Mouse (Mus musculus) liver, embryonic 15.5 days (tissue): ENCODE data around the gene Zfp354b. TPM values are rescaled to one million over a fixed set of nuclear protein-coding genes. Genes with fewer than 3 reads are reported as not detected.
A peak's percentile ranks its signal among the peaks of the same experiment; 100 is the strongest.

Experiments used
- ATAC-seq: fragments of 200-750 bp; cut with Nextera tagmentation; 2 replicates; pipeline ENCODE4 v1.8.0; 2017; ENCODE audit warnings: moderate number of reproducible peaks, mild to moderate bottlenecking, moderate library complexity; ENCODE audit not compliant: insufficient read depth
- H3K27ac ChIP-seq: fragments of 300-500 bp; sonication (generic); replicated peaks from 2 replicates; pipeline ENCODE4 v1.5.1; 2015; ENCODE audit warnings: mild to moderate bottlenecking, inconsistent platforms
- H3K27me3 ChIP-seq: fragments of 300-500 bp; sonication (generic); 2 replicates; pipeline ENCODE4 v1.6.1; 2015; ENCODE audit warnings: mild to moderate bottlenecking, inconsistent platforms
- H3K36me3 ChIP-seq: fragments of 300-500 bp; sonication (generic); replicated peaks from 2 replicates; pipeline ENCODE4 v1.6.1; 2015; ENCODE audit warnings: moderate library complexity, mild to moderate bottlenecking, inconsistent platforms
- H3K4me1 ChIP-seq: fragments of 300-500 bp; sonication (generic); replicated peaks from 2 replicates; pipeline ENCODE4 v1.6.1; 2015; ENCODE audit warnings: inconsistent platforms
- H3K4me2 ChIP-seq: fragments of 300-500 bp; sonication (generic); 2 replicates; pipeline ENCODE4 v1.6.1; 2015; ENCODE audit warnings: moderate library complexity, mild to moderate bottlenecking, inconsistent platforms
- H3K4me3 ChIP-seq: fragments of 300-500 bp; sonication (generic); replicated peaks from 2 replicates; pipeline ENCODE4 v1.5.1; 2015; ENCODE audit warnings: mild to moderate bottlenecking, inconsistent platforms
- H3K9ac ChIP-seq: fragments of 300-500 bp; sonication (generic); 2 replicates; pipeline ENCODE4 v1.6.1; 2015; ENCODE audit warnings: moderate library complexity, mild to moderate bottlenecking, inconsistent platforms
- H3K9me3 ChIP-seq: fragments of 300-500 bp; sonication (generic); replicated peaks from 2 replicates; pipeline ENCODE4 v1.6.1; 2016; ENCODE audit warnings: inconsistent platforms
- WGBS: fragments of 180-500 bp; shearing (Covaris S2); methylation state at CpG from one replicate; pipeline ENCODE4 v1.1.7; 2015; ENCODE audit warnings: mixed read lengths; ENCODE audit not compliant: insufficient replicate concordance; 5-methylcytosine and 5-hydroxymethylcytosine counted together
- polyA plus RNA-seq: library from polyadenylated mRNA; unstranded; fragments of >200 nt; fragmentation: Nextera tagmentation; extraction: Ambion mirVana; gene quantifications from 2 replicates; pipeline ENCODE4 v1.2.1, GENCODE M21; 2015

Gene Zfp354b
- polyA plus RNA-seq, 1 experiment from 2014 or later = 0.14 TPM

DNA sequence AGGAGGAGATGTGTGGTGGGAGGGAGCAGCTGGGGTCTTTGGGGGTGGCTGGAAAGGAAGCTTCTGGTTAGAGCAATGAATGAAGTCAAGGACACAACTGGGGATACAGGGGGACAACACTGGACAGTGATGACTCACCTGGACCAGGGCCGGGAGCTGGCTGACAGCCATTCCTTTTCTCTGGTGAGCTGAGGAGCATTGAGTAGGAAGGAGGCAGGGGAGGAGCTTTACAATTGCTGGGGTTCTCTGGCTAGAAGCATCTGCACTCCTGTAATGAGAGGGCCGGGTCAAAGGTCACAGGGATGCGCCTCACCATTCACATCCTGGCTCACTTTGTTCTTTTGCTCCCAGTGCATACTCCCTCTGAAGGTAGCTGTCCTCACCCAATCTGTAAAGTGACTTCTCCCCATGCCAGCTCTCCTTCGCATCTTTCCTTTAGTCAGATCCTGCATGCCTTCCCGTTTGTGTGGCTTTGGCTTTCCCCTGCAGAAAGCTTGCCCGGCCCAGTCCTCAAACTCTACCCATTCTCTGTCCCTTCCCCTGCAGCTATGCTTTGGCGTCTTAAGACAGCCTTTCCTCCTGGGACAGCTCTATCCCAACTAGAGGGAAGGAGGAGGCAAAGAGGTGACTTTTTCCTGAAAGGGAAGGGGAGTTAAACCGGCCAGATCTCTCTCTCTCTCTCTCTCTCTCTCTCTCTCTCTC lies 45.1 kb downstream of the Zfp354b start:
- no peak overlapping the region for H3K4me3 ChIP-seq
- 49% methylated on average over 8 of the region's 8 CpGs for WGBS

DNA sequence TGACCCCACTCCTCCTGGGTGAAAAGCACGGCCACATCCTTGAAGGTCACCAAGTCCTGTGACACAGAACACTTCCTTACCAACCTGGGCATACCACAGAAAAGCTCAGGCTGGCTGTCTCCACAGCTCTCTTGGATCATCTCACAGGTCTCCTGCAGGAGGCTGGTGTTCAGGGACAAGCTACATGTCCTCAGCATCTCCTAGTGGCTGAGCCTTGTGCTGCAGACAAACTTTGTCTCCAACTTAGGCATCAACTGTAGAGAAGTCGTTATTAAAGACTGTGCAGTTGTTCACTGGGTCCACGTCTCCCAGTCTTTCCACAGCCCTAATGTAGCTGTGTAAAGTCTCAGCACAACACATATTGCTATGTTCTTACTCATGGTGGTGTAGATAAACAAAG lies 47.7 kb downstream of the Zfp354b start:
- H3K36me3 ChIP-seq = no peaks in the 10 kb centered on the region
- no peak for ATAC-seq
- H3K9ac ChIP-seq = no peak overlapping the region
- no peaks in the 10 kb centered on the region for H3K27me3 ChIP-seq
- no peaks in the 10 kb centered on the region for H3K4me1 ChIP-seq
- WGBS = 42% methylated on average over 3 of the region's 3 CpGs
- no peaks in the 10 kb centered on the region for H3K9me3 ChIP-seq
- no peak overlapping the region for H3K27ac ChIP-seq
- no peak overlapping the region for H3K4me2 ChIP-seq
- no peak overlapping the region for H3K4me3 ChIP-seq

More for the DNA sequence above, 45.1 kb downstream of the Zfp354b start:
- Histone ChIP-seq H3K27ac (no peak overlapping the region), H3K4me2 (peak overlapping the region; percentile 54; the same call in 1 of the 2 replicates), H3K9ac (no peak overlapping the region), H3K27me3 (no peaks in the 10 kb centered on the region), H3K36me3 (no peaks in the 10 kb centered on the region), H3K9me3 (no peaks in the 10 kb centered on the region), H3K4me1 (no peaks in the 10 kb centered on the region)
- no peak for ATAC-seq

DNA sequence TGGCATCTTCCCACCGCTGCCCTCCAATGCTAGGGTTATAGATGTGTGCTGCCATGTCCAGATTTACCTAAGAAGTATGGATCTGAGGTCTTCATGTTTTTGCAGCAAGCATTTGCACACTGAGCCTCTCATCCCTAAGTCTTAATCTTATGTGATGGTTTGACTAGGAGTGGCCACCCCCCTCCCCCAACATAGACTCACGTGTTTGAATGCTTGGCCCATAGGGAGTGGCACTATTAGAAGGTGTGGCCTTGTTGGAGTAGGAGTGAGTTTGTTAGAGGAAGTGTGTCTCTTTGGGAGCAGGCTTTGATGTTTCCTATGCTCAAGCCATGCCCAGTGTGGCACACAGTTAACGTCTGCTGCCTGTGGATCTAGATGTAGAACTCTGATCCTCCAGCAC lies 52.8 kb downstream of the Zfp354b start:
- Histone ChIP-seq H3K27me3 (no peaks in the 10 kb centered on the region), H3K4me3 (no peak overlapping the region), H3K9ac (no peak overlapping the region), H3K36me3 (peaks cover 5% of the 10 kb centered on the region; the same call in 1 of the 2 replicates), H3K9me3 (no peaks in the 10 kb centered on the region), H3K27ac (no peak overlapping the region), H3K4me2 (no peak overlapping the region), H3K4me1 (no peaks in the 10 kb centered on the region)
- WGBS = 65% methylated on average over 3 of the region's 3 CpGs
- no peak for ATAC-seq

Other genes with a start within 250 kb of the Zfp354b start
- gene Zfp354c, start 103.9 kb downstream of the Zfp354b start, polyA plus RNA-seq = 0.81 and 1.1 TPM in 2 replicates
- gene Zfp879, start 90.1 kb downstream of the Zfp354b start, polyA plus RNA-seq = 0.06 and 0.14 TPM in 2 replicates
- gene Grm6, start 80.9 kb downstream of the Zfp354b start, polyA plus RNA-seq = 0.12 and 0.17 TPM in 2 replicates
- gene Zfp454, start 44.0 kb downstream of the Zfp354b start, polyA plus RNA-seq = 0.28 and 0.30 TPM in 2 replicates
- 1.8 and 2.2 TPM in 2 replicates for gene Zfp2, start 15.5 kb downstream of the Zfp354b start, polyA plus RNA-seq
- gene 4933414I15Rik, start 12.1 kb upstream of the Zfp354b start, polyA plus RNA-seq = not detected in 2 replicates
- not detected in 2 replicates for gene Prop1, start 22.1 kb upstream of the Zfp354b start, polyA plus RNA-seq
- not detected in 2 replicates for gene Olfr1378, start 34.9 kb upstream of the Zfp354b start, polyA plus RNA-seq
- not detected in 2 replicates for gene Olfr1377, start 50.3 kb upstream of the Zfp354b start, polyA plus RNA-seq
- not detected in 2 replicates for gene Olfr51, start 72.0 kb upstream of the Zfp354b start, polyA plus RNA-seq
- gene Olfr54, start 82.6 kb upstream of the Zfp354b start, polyA plus RNA-seq = not detected in 2 replicates
- gene Olfr1375, start 116.5 kb upstream of the Zfp354b start, polyA plus RNA-seq = not detected in 2 replicates
- gene Zfp354a, start 127.6 kb upstream of the Zfp354b start, polyA plus RNA-seq = 1.1 and 1.6 TPM in 2 replicates